Mouse (Mus musculus) liver, postnatal 0 days (tissue): ENCODE results near the gene Gp1bb.

ENCODE experiments used
- CTCF ChIP-seq: sonication (generic); IDR thresholded peaks from 2 replicates; pipeline ENCODE4 v1.5.1; 2016; ENCODE audit warnings: antibody characterized with exemption, low read depth
- EP300 ChIP-seq: IDR thresholded peaks from 2 replicates; pipeline ENCODE4 v1.6.1; 2016; ENCODE audit warnings: antibody characterized with exemption, low read depth, mild to moderate bottlenecking

DNA sequence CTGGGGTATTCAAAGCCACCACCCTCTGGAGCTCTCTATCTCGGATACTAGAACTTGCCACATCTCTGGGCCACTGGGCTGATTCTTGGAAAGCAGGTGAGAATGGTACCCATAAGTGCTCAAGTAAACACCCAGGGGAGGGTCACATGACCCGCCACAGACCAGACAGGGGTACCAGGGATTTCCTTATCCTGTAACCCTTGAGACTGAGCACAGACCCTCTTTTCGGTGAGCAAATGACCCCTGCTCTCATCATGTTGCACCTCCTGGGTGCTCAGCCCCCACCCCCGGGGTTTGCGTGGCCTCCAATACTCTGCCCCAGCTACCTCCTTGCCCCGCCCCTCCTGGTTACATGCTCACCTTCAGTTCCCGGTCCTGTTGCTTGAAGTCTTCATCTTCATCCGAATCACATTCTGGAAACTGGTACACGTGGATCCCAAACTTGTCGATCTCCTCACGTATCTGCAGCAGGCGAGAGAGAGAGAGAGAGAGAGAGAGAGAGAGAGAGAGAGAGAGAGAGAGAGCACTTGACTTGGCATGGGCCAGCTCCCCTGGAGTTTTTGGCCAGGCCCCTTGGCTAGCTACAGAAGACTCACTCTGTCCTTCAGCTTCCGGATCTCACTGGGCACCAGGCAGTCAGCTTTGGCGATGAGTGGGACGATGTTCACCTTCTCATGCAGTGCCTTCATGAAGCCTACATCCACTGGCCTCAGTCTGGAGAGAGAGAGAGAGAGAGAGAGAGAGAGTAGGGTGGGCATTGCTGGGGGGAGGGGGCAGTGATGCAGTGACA, 1.7 kb upstream of the Gp1bb start:
- TF ChIP-seq CTCF (no peak), EP300 (no peak)
